Mouse (Mus musculus): ENCODE results near the gene Stab1. TPM values are rescaled to one million over a fixed set of nuclear protein-coding genes. Genes with fewer than 3 reads are reported as not detected.

Gene Stab1
- polyA plus RNA-seq, 1 experiment from 2014 or later: 13.0 TPM

DNA sequence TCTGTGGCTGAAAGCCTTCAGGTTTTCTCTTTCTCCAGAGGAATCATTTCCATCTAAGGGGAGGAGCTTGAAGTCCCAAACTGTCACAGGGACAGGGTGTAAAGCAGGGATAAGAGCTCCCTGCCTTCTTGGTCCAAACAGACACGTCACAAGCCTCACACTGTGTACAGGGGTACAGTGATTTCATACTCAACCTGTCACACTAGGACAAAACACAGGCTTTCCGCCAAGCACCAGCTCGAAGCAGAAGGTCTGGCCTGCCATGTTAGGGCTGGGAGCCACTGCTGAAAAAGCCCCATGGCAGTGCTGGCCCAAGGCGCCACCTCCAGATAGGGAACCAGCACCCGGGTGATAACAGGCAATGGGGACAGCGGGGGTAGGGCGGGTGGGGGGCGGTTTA, 4.4 kb downstream of the Stab1 start:
- Histone ChIP-seq H3K9ac (replicated peaks; ENCODE audit: low read depth, low read length) (no peak overlapping the region), H3K36me3 (ENCODE audit: control insufficient read depth, insufficient read depth) (no peaks in the 10 kb centered on the region), H3K27ac (ENCODE audit: low read length) (no peak overlapping the region), H3K4me1 (replicated peaks; ENCODE audit: control insufficient read depth, insufficient read depth, low read length) (peaks cover 9% of the 10 kb centered on the region), H3K27me3 (replicated peaks; ENCODE audit: control insufficient read depth, insufficient read depth, low read length) (no peaks in the 10 kb centered on the region), H3K4me3 (replicated peaks; ENCODE audit: low read length) (no peak overlapping the region), H3K4me2 (ENCODE audit: low read length) (no peak overlapping the region), H3K9me3 (ENCODE audit: control insufficient read depth, low read length) (no peaks in the 10 kb centered on the region)
- WGBS: 67% methylated on average over 8 of the region's 8 CpGs
- peak; percentile 46; the same call in 1 of the 2 replicates for ATAC-seq

GRCm38 (mm10) chr14:31161638-31162037, 6.8 kb downstream of the Stab1 start:
- no peaks in the 10 kb centered on the region for H3K9me3 ChIP-seq (ENCODE audit: control insufficient read depth, low read length)
- WGBS: 53% methylated on average over 10 of the region's 10 CpGs
- no peak overlapping the region for H3K4me2 ChIP-seq (ENCODE audit: low read length)
- H3K27me3 ChIP-seq (replicated peaks; ENCODE audit: control insufficient read depth, insufficient read depth, low read length): no peaks in the 10 kb centered on the region
- H3K27ac ChIP-seq (ENCODE audit: low read length): no peak overlapping the region
- no peak for ATAC-seq
- no peaks in the 10 kb centered on the region for H3K36me3 ChIP-seq (ENCODE audit: control insufficient read depth, insufficient read depth)
- H3K9ac ChIP-seq (replicated peaks; ENCODE audit: low read depth, low read length): no peak overlapping the region
- no peak overlapping the region for H3K4me3 ChIP-seq (replicated peaks; ENCODE audit: low read length)
- H3K4me1 ChIP-seq (replicated peaks; ENCODE audit: control insufficient read depth, insufficient read depth, low read length): peaks cover 7% of the 10 kb centered on the region

DNA sequence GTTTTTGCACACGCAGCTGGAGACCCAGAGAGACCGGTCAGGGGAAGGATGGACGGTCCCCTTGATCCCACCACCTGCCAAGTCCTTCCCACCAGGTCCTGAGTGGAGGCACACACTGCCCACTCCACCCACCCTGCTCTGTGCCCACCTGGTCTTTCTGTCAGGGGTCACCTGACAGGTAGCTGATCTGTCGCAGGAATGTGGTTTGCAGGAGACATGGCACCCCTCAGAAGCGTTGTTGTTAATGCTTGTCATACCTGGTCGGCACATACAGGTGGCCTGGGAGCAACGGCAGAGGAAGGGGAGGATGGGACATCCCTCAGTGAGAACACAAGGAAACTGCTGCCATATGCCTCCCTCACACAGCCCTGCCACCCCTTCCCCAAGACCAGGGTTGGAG, 7.2 kb downstream of the Stab1 start:
- no peak overlapping the region for H3K4me2 ChIP-seq (ENCODE audit: low read length)
- no peaks in the 10 kb centered on the region for H3K27me3 ChIP-seq (replicated peaks; ENCODE audit: control insufficient read depth, insufficient read depth, low read length)
- 91% methylated on average over 7 of the region's 7 CpGs for WGBS
- no peak overlapping the region for H3K9ac ChIP-seq (replicated peaks; ENCODE audit: low read depth, low read length)
- peaks cover 5% of the 10 kb centered on the region; the same call in 1 of the 2 replicates for H3K4me1 ChIP-seq (replicated peaks; ENCODE audit: control insufficient read depth, insufficient read depth, low read length)
- H3K27ac ChIP-seq (ENCODE audit: low read length): no peak overlapping the region
- no peaks in the 10 kb centered on the region for H3K36me3 ChIP-seq (ENCODE audit: control insufficient read depth, insufficient read depth)
- no peak overlapping the region for H3K4me3 ChIP-seq (replicated peaks; ENCODE audit: low read length)
- ATAC-seq: no peak
- H3K9me3 ChIP-seq (ENCODE audit: control insufficient read depth, low read length): no peaks in the 10 kb centered on the region

DNA sequence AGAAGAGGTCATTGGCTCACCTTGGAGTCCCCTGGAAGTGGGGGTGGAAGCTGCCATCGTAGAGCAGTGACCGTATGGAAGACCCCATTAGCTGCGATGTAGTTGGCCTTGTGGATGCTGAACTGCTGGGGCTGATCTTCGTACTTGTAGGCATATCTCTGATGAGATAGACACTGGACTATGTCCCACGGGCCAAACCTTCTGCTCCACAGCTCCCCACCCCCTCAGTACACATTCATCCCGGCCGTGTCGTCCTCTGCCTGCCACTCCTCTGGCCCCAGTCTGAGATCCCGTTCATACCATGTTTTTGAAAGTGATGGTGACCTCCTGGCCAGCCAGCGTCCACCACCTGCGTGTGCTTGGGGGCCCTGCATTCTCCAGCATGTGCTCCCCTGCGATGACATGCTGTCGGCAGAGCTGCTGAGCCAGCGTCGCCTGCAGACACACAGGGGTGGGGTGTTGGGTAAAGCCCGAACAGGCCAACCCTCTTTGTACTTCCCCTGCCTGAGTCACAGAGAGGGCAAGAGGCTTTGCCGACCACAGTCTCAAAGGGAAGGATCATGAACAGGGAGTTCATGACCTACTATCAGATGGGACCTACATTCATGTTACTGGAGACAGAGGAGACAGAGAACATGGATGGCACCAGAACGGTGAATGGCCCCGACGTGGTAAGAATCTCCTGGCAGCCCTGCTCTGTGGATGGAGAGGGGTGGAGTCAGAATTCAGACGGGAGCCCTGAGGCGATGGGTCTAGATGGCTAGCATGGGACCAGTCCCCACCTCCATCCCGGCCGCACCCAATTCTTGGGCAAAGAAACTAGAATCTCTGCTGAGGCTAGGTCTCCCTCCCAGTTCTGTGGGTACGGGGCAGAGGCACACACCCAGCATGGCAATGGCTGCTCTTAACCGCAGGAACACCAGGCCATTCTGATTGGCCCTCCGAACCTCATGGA, 8.0 kb downstream of the Stab1 start:
- no peaks in the 10 kb centered on the region for H3K27me3 ChIP-seq (replicated peaks; ENCODE audit: control insufficient read depth, insufficient read depth, low read length)
- no peak overlapping the region for H3K27ac ChIP-seq (ENCODE audit: low read length)
- no peak overlapping the region for H3K9ac ChIP-seq (replicated peaks; ENCODE audit: low read depth, low read length)
- H3K36me3 ChIP-seq (ENCODE audit: control insufficient read depth, insufficient read depth): no peaks in the 10 kb centered on the region
- 83% methylated on average over 27 of the region's 27 CpGs for WGBS
- peaks cover 5% of the 10 kb centered on the region; the same call in 1 of the 2 replicates for H3K4me1 ChIP-seq (replicated peaks; ENCODE audit: control insufficient read depth, insufficient read depth, low read length)
- no peak overlapping the region for H3K4me2 ChIP-seq (ENCODE audit: low read length)
- no peaks in the 10 kb centered on the region for H3K9me3 ChIP-seq (ENCODE audit: control insufficient read depth, low read length)
- H3K4me3 ChIP-seq (replicated peaks; ENCODE audit: low read length): no peak overlapping the region
- ATAC-seq: no peak

GRCm38 (mm10) chr14:31145694-31146093, 22.7 kb downstream of the Stab1 start:
- H3K4me2 ChIP-seq (ENCODE audit: low read length): no peak overlapping the region
- H3K9ac ChIP-seq (replicated peaks; ENCODE audit: low read depth, low read length): no peak overlapping the region
- H3K27ac ChIP-seq (ENCODE audit: low read length): no peak overlapping the region
- H3K36me3 ChIP-seq (ENCODE audit: control insufficient read depth, insufficient read depth): no peaks in the 10 kb centered on the region
- ATAC-seq: no peak
- H3K4me3 ChIP-seq (replicated peaks; ENCODE audit: low read length): no peak overlapping the region
- no peaks in the 10 kb centered on the region for H3K4me1 ChIP-seq (replicated peaks; ENCODE audit: control insufficient read depth, insufficient read depth, low read length)
- no peaks in the 10 kb centered on the region for H3K9me3 ChIP-seq (ENCODE audit: control insufficient read depth, low read length)
- WGBS: 92% methylated on average over 11 of the region's 11 CpGs
- no peaks in the 10 kb centered on the region for H3K27me3 ChIP-seq (replicated peaks; ENCODE audit: control insufficient read depth, insufficient read depth, low read length)

DNA sequence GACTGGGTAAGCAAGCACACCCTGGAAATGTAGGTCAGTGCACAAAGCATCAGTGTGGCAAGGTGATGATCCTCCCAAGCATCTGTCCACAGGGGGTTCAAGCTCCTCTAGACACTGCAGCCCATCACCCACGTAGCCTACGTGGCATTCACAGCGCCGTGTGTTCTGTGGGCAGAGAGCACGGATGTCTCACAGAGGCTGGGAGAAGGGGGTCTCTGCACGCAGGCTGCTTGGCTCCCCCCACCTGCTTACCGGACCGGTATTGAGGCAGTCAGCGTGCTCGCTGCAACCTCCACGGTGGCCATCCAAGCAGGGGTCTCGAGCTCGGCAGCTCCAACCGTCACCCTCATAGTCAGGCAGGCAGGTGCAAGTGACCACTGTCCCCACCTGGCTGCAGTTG, 27.4 kb downstream of the Stab1 start:
- H3K36me3 ChIP-seq (ENCODE audit: control insufficient read depth, insufficient read depth): no peaks in the 10 kb centered on the region; the same call in 1 of the 2 replicates

GRCm38 (mm10) chr14:31140141-31140540, 28.3 kb downstream of the Stab1 start:
- no peak for ATAC-seq
- Histone ChIP-seq H3K36me3 (ENCODE audit: control insufficient read depth, insufficient read depth) (no peaks in the 10 kb centered on the region; the same call in 1 of the 2 replicates), H3K9ac (replicated peaks; ENCODE audit: low read depth, low read length) (no peak overlapping the region), H3K4me1 (replicated peaks; ENCODE audit: control insufficient read depth, insufficient read depth, low read length) (no peaks in the 10 kb centered on the region), H3K27ac (ENCODE audit: low read length) (no peak overlapping the region), H3K4me2 (ENCODE audit: low read length) (no peak overlapping the region), H3K27me3 (replicated peaks; ENCODE audit: control insufficient read depth, insufficient read depth, low read length) (no peaks in the 10 kb centered on the region), H3K9me3 (ENCODE audit: control insufficient read depth, low read length) (no peaks in the 10 kb centered on the region), H3K4me3 (replicated peaks; ENCODE audit: low read length) (no peak overlapping the region)
- WGBS: 90% methylated on average over 15 of the region's 15 CpGs

More for the DNA sequence above, 27.4 kb downstream of the Stab1 start:
- Histone ChIP-seq H3K4me2 (ENCODE audit: low read length) (no peak overlapping the region), H3K4me3 (replicated peaks; ENCODE audit: low read length) (no peak overlapping the region), H3K9ac (replicated peaks; ENCODE audit: low read depth, low read length) (no peak overlapping the region), H3K27me3 (replicated peaks; ENCODE audit: control insufficient read depth, insufficient read depth, low read length) (no peaks in the 10 kb centered on the region), H3K27ac (ENCODE audit: low read length) (no peak overlapping the region), H3K4me1 (replicated peaks; ENCODE audit: control insufficient read depth, insufficient read depth, low read length) (no peaks in the 10 kb centered on the region), H3K9me3 (ENCODE audit: control insufficient read depth, low read length) (no peaks in the 10 kb centered on the region)
- WGBS: 96% methylated on average over 14 of the region's 14 CpGs
- ATAC-seq: no peak

- Histone ChIP-seq H3K4me2 (ENCODE audit: low read length) (no peak overlapping the region), H3K27me3 (replicated peaks; ENCODE audit: control insufficient read depth, insufficient read depth, low read length) (no peaks in the 10 kb centered on the region), H3K4me1 (replicated peaks; ENCODE audit: control insufficient read depth, insufficient read depth, low read length) (peaks cover 1% of the 10 kb centered on the region; the same call in 1 of the 2 replicates), H3K9ac (replicated peaks; ENCODE audit: low read depth, low read length) (no peak overlapping the region), H3K27ac (ENCODE audit: low read length) (no peak overlapping the region), H3K9me3 (ENCODE audit: control insufficient read depth, low read length) (no peaks in the 10 kb centered on the region), H3K4me3 (replicated peaks; ENCODE audit: low read length) (no peak overlapping the region), H3K36me3 (ENCODE audit: control insufficient read depth, insufficient read depth) (no peaks in the 10 kb centered on the region; the same call in 1 of the 2 replicates)
- ATAC-seq: no peak
- 90% methylated on average over 12 of the region's 12 CpGs for WGBS
Observed at GRCm38 (mm10) chr14:31139666-31140065, 28.8 kb downstream of the Stab1 start.

- Histone ChIP-seq H3K27ac (ENCODE audit: low read length) (no peak overlapping the region), H3K27me3 (replicated peaks; ENCODE audit: control insufficient read depth, insufficient read depth, low read length) (no peaks in the 10 kb centered on the region), H3K4me2 (ENCODE audit: low read length) (no peak overlapping the region), H3K9ac (replicated peaks; ENCODE audit: low read depth, low read length) (no peak overlapping the region), H3K36me3 (ENCODE audit: control insufficient read depth, insufficient read depth) (no peaks in the 10 kb centered on the region; the same call in 1 of the 2 replicates), H3K4me3 (replicated peaks; ENCODE audit: low read length) (no peak overlapping the region), H3K9me3 (ENCODE audit: control insufficient read depth, low read length) (no peaks in the 10 kb centered on the region), H3K4me1 (replicated peaks; ENCODE audit: control insufficient read depth, insufficient read depth, low read length) (peaks cover 8% of the 10 kb centered on the region)
- no peak for ATAC-seq
- 93% methylated on average over 9 of the region's 9 CpGs for WGBS
Observed at GRCm38 (mm10) chr14:31138897-31139429, 29.5 kb downstream of the Stab1 start.
